Mouse (Mus musculus): Measurements from ENCODE around the gene Phldb1.

Gene Phldb1

GRCm38 (mm10) chr9:44709600-44709999, 25.4 kb downstream of the Phldb1 start:
- in situ Hi-C loops (cut with MboI, MseI) = no loop called here

- in situ Hi-C loops (cut with MboI, MseI) = no loop called here
Observed at GRCm38 (mm10) chr9:44708925-44709324, 26.1 kb downstream of the Phldb1 start.

GRCm38 (mm10) chr9:44708429-44708765, 26.6 kb downstream of the Phldb1 start:
- in situ Hi-C loops (cut with MboI, MseI) = no loop called here

GRCm38 (mm10) chr9:44707749-44708428, 27.1 kb downstream of the Phldb1 start:
- in situ Hi-C loops (cut with MboI, MseI) = no loop called here

GRCm38 (mm10) chr9:44699730-44700129, 35.3 kb downstream of the Phldb1 start:
- in situ Hi-C loops (cut with MboI, MseI) = no loop called here

GRCm38 (mm10) chr9:44699196-44699595, 35.8 kb downstream of the Phldb1 start:
- in situ Hi-C loops (cut with MboI, MseI) = no loop called here

- in situ Hi-C loops (cut with MboI, MseI) = no loop called here
Observed at GRCm38 (mm10) chr9:44697866-44698265, 37.1 kb downstream of the Phldb1 start.

GRCm38 (mm10) chr9:44693071-44693470, 41.9 kb downstream of the Phldb1 start:
- in situ Hi-C loops (cut with MboI, MseI) = no loop called here

- in situ Hi-C loops (cut with MboI, MseI) = no loop called here
Observed at GRCm38 (mm10) chr9:44691671-44692520, 43.1 kb downstream of the Phldb1 start.

- in situ Hi-C loops (cut with MboI, MseI) = no loop called here
Observed at GRCm38 (mm10) chr9:44690641-44691040, 44.4 kb downstream of the Phldb1 start.

GRCm38 (mm10) chr9:44688013-44688412, 47.0 kb downstream of the Phldb1 start:
- in situ Hi-C loops (cut with MboI, MseI) = loop anchor here (5.0 kb wide), 1 partner anchor 34 kb away; no protein-coding TSS in a partner anchor

- in situ Hi-C loops (cut with MboI, MseI) = loop anchor here (5.0 kb wide), 1 partner anchor 36 kb away; no protein-coding TSS in a partner anchor
Observed at GRCm38 (mm10) chr9:44686638-44687037, 48.4 kb downstream of the Phldb1 start.

GRCm38 (mm10) chr9:44685346-44686330, 49.4 kb downstream of the Phldb1 start:
- in situ Hi-C loops (cut with MboI, MseI) = loop anchor here (5.0 kb wide), 1 partner anchor 37 kb away; no protein-coding TSS in a partner anchor

- in situ Hi-C loops (cut with MboI, MseI) = no loop called here
Observed at GRCm38 (mm10) chr9:44683046-44683445, 52.0 kb downstream of the Phldb1 start.

- in situ Hi-C loops (cut with MboI, MseI) = no loop called here
Observed at GRCm38 (mm10) chr9:44679565-44679964, 55.4 kb downstream of the Phldb1 start.

- in situ Hi-C loops (cut with MboI, MseI) = no loop called here
Observed at GRCm38 (mm10) chr9:44678288-44678871, 56.6 kb downstream of the Phldb1 start.

- in situ Hi-C loops (cut with MboI, MseI) = no loop called here
Observed at GRCm38 (mm10) chr9:44673005-44673404, 62.0 kb downstream of the Phldb1 start, which contains the start of gene Treh. Gene Treh, plus strand, starts transcription at chr9:44673233.

GRCm38 (mm10) chr9:44672291-44672865, 62.6 kb downstream of the Phldb1 start:
- in situ Hi-C loops (cut with MboI, MseI) = no loop called here

GRCm38 (mm10) chr9:44671416-44671815, 63.6 kb downstream of the Phldb1 start:
- in situ Hi-C loops (cut with MboI, MseI) = no loop called here

- in situ Hi-C loops (cut with MboI, MseI) = no loop called here
Observed at GRCm38 (mm10) chr9:44663706-44664105, 71.3 kb downstream of the Phldb1 start.
